Comparison of ENCODE assay signal across 13 mouse cellular contexts in genomic region chr7:114648791-114649190, GRCm38 (mm10). TPM values are rescaled to one million over a fixed set of nuclear protein-coding genes. Genes with fewer than 3 reads are reported as not detected.
DNase-seq lines count a peak whose midpoint lies in the region; ATAC-seq and TF ChIP-seq lines count a peak whose summit lies in the region.
"Had no signal": no experiment of that assay in that cellular context is flagged by ENCODE, and none has a peak within 500 bp of the region (broad histone marks: within the 10 kb centered on the region; RNA-seq: fewer than 3 reads in every experiment).

No protein-coding gene starts in this region.

- DNase-seq in hindbrain, postnatal 0 days (ENCODE audit: low spot score), result peak; percentile 10
- no peak for DNase-seq in hindbrain, embryonic 14.5 days (ENCODE audit: low spot score)
- DNase-seq in midbrain, postnatal 0 days (ENCODE audit: low spot score), result peak; percentile 18
- no peak for DNase-seq in midbrain, embryonic 11.5 days (ENCODE audit: low spot score, missing footprints)
- DNase-seq in embryo, embryonic 11 days, result peak; percentile 22
- DNase-seq in splenic B cell, adult 2 months (ENCODE audit: low read depth, low spot score), result peak; percentile 35
- no peak for DNase-seq in urinary bladder, postnatal 36 days (ENCODE audit: low spot score in 2 of 2)
- no peak for DNase-seq in forebrain, postnatal 0 days
- DNase-seq: cerebellum, adult 9-10 months; right cerebral cortex, adult 18-20 months had no signal

- no peaks in the 10 kb centered on the region for H3K27me3 ChIP-seq in hindbrain, postnatal 0 days (ENCODE audit: insufficient read depth, low read length)
- H3K27me3 ChIP-seq in hindbrain, embryonic 14.5 days (ENCODE audit: control insufficient read depth, insufficient read depth, low read length), result no peaks in the 10 kb centered on the region
- H3K27me3 ChIP-seq in midbrain, postnatal 0 days (ENCODE audit: insufficient read depth, low read length), result no peaks in the 10 kb centered on the region
- H3K27me3 ChIP-seq in midbrain, embryonic 11.5 days (ENCODE audit: control insufficient read depth, insufficient read depth, low read length), result no peaks in the 10 kb centered on the region
- H3K27me3 ChIP-seq in splenic B cell, adult 2 months (ENCODE audit: control insufficient read depth, insufficient read depth, low read length, poor library complexity, severe bottlenecking), result no peaks in the 10 kb centered on the region
- H3K27me3 ChIP-seq in forebrain, postnatal 0 days (ENCODE audit: insufficient read depth, low read length), result no peaks in the 10 kb centered on the region
- H3K27me3 ChIP-seq: heart, embryonic 12.5 days; megakaryocyte, embryonic 14.5 days had no signal

- WGBS in hindbrain, postnatal 0 days, result 52% methylated on average over 3 of the region's 3 CpGs
- WGBS in hindbrain, embryonic 14.5 days, result 52% methylated on average over 3 of the region's 3 CpGs
- WGBS in midbrain, postnatal 0 days, result 48% methylated on average over 3 of the region's 3 CpGs
- WGBS in midbrain, embryonic 11.5 days, result 57% methylated on average over 3 of the region's 3 CpGs
- 65% methylated on average over 3 of the region's 3 CpGs for WGBS in forebrain, postnatal 0 days

- no peak overlapping the region for H3K4me2 ChIP-seq in hindbrain, postnatal 0 days (ENCODE audit: low read depth, low read length)
- no peak overlapping the region for H3K4me2 ChIP-seq in hindbrain, embryonic 14.5 days (replicated peaks)
- H3K4me2 ChIP-seq in midbrain, postnatal 0 days (ENCODE audit: low read depth, low read length, poor library complexity, severe bottlenecking), result no peak overlapping the region
- H3K4me2 ChIP-seq in midbrain, embryonic 11.5 days, result no peak overlapping the region
- no peak overlapping the region for H3K4me2 ChIP-seq in forebrain, postnatal 0 days (ENCODE audit: low read depth)
- H3K4me2 ChIP-seq: heart, embryonic 12.5 days had no signal

- no peaks in the 10 kb centered on the region for H3K36me3 ChIP-seq in hindbrain, postnatal 0 days (ENCODE audit: insufficient read depth, low read length)
- no peaks in the 10 kb centered on the region for H3K36me3 ChIP-seq in hindbrain, embryonic 14.5 days (replicated peaks; ENCODE audit: control insufficient read depth, insufficient read depth)
- H3K36me3 ChIP-seq in midbrain, postnatal 0 days (ENCODE audit: insufficient read depth, low read length), result no peaks in the 10 kb centered on the region
- no peaks in the 10 kb centered on the region for H3K36me3 ChIP-seq in midbrain, embryonic 11.5 days (ENCODE audit: control insufficient read depth, insufficient read depth, low read length)
- H3K36me3 ChIP-seq in splenic B cell, adult 2 months (ENCODE audit: control insufficient read depth, insufficient read depth, low read length, poor library complexity, severe bottlenecking), result no peaks in the 10 kb centered on the region
- H3K36me3 ChIP-seq in forebrain, postnatal 0 days (ENCODE audit: insufficient read depth), result no peaks in the 10 kb centered on the region
- H3K36me3 ChIP-seq: heart, embryonic 12.5 days; hindbrain, embryonic 10.5 days had no signal

- H3K27ac ChIP-seq in hindbrain, postnatal 0 days, result no peak overlapping the region
- no peak overlapping the region for H3K27ac ChIP-seq in hindbrain, embryonic 14.5 days
- no peak overlapping the region for H3K27ac ChIP-seq in midbrain, postnatal 0 days (ENCODE audit: low read depth, low read length)
- H3K27ac ChIP-seq in midbrain, embryonic 11.5 days (ENCODE audit: low read depth, low read length), result no peak overlapping the region
- no peak overlapping the region for H3K27ac ChIP-seq in forebrain, postnatal 0 days (ENCODE audit: low read depth, low read length)
- H3K27ac ChIP-seq: hindbrain, embryonic 10.5 days had no signal

- no peak overlapping the region for H3K9ac ChIP-seq in hindbrain, postnatal 0 days (replicated peaks; ENCODE audit: low read length)
- H3K9ac ChIP-seq in hindbrain, embryonic 14.5 days, result no peak overlapping the region
- H3K9ac ChIP-seq in midbrain, postnatal 0 days (replicated peaks; ENCODE audit: low read length, poor library complexity, severe bottlenecking), result no peak overlapping the region
- H3K9ac ChIP-seq in midbrain, embryonic 11.5 days (ENCODE audit: low read length), result no peak overlapping the region
- no peak overlapping the region for H3K9ac ChIP-seq in forebrain, postnatal 0 days
- H3K9ac ChIP-seq: heart, embryonic 12.5 days had no signal

- no peaks in the 10 kb centered on the region for H3K4me1 ChIP-seq in hindbrain, postnatal 0 days (ENCODE audit: insufficient read depth, low read length)
- H3K4me1 ChIP-seq in hindbrain, embryonic 14.5 days (replicated peaks; ENCODE audit: control insufficient read depth, insufficient read depth, low read length), result no peaks in the 10 kb centered on the region
- H3K4me1 ChIP-seq in midbrain, postnatal 0 days (ENCODE audit: insufficient read depth, low read length), result no peaks in the 10 kb centered on the region
- H3K4me1 ChIP-seq in midbrain, embryonic 11.5 days (ENCODE audit: control insufficient read depth, insufficient read depth, low read length), result no peaks in the 10 kb centered on the region
- no peaks in the 10 kb centered on the region for H3K4me1 ChIP-seq in forebrain, postnatal 0 days (ENCODE audit: insufficient read depth)
- H3K4me1 ChIP-seq: hindbrain, embryonic 10.5 days had no signal

- H3K9me3 ChIP-seq in hindbrain, postnatal 0 days (ENCODE audit: low read length), result no peaks in the 10 kb centered on the region
- no peaks in the 10 kb centered on the region for H3K9me3 ChIP-seq in hindbrain, embryonic 14.5 days (ENCODE audit: control insufficient read depth, low read length)
- no peaks in the 10 kb centered on the region for H3K9me3 ChIP-seq in midbrain, postnatal 0 days (ENCODE audit: low read length)
- no peaks in the 10 kb centered on the region for H3K9me3 ChIP-seq in midbrain, embryonic 11.5 days (ENCODE audit: control insufficient read depth, low read length)
- H3K9me3 ChIP-seq in forebrain, postnatal 0 days (ENCODE audit: low read length), result no peaks in the 10 kb centered on the region
- H3K9me3 ChIP-seq: heart, embryonic 12.5 days; hindbrain, embryonic 10.5 days; megakaryocyte, embryonic 14.5 days had no signal

- H3K4me3 ChIP-seq in hindbrain, postnatal 0 days (ENCODE audit: low read length), result no peak overlapping the region
- H3K4me3 ChIP-seq in hindbrain, embryonic 14.5 days (replicated peaks; ENCODE audit: low read length), result no peak overlapping the region
- no peak overlapping the region for H3K4me3 ChIP-seq in midbrain, postnatal 0 days (ENCODE audit: low read depth, low read length)
- no peak overlapping the region for H3K4me3 ChIP-seq in midbrain, embryonic 11.5 days (ENCODE audit: low read depth, low read length)
- no peak overlapping the region for H3K4me3 ChIP-seq in forebrain, postnatal 0 days (ENCODE audit: low read depth, low read length)
- H3K4me3 ChIP-seq: heart, embryonic 12.5 days; hindbrain, embryonic 10.5 days; megakaryocyte, embryonic 14.5 days had no signal

- ATAC-seq in hindbrain, postnatal 0 days, result no peak
- ATAC-seq in hindbrain, embryonic 14.5 days (ENCODE audit: low FRiP score), result no peak
- ATAC-seq in midbrain, postnatal 0 days (ENCODE audit: low FRiP score), result no peak
- no peak for ATAC-seq in midbrain, embryonic 11.5 days (ENCODE audit: low FRiP score)
- ATAC-seq in forebrain, postnatal 0 days, result no peak

- peak; percentile 28 for TF ChIP-seq CTCF in hindbrain, postnatal 0 days (IDR thresholded peaks at IDR 0.05; ENCODE audit: low read depth)
- peak; percentile 26; the same call in 1 of the 2 replicates for TF ChIP-seq CTCF in midbrain, postnatal 0 days (IDR thresholded peaks at IDR 0.05)
- no peak for TF ChIP-seq CTCF in forebrain, postnatal 0 days (IDR thresholded peaks at IDR 0.05; ENCODE audit: low read depth)

RNA-seq across cellular contexts. Expression of gene Calca, which starts 12.6 kb away (rescaled TPM):
- 27.4 and 52.9 TPM in 2 replicates for total RNA-seq in hindbrain, postnatal 0 days (2014; rRNA removed)
- polyA plus RNA-seq in hindbrain, postnatal 0 days (2015; fragmentation: Nextera tagmentation; extraction: Ambion mirVana), result 38.5 and 44.6 TPM in 2 replicates
- polyA plus RNA-seq in hindbrain, embryonic 14.5 days (2014; fragmentation: Nextera tagmentation; extraction: Ambion mirVana), result 23.1 and 28.3 TPM in 2 replicates
- 9.6 and 11.5 TPM in 2 replicates for total RNA-seq in midbrain, postnatal 0 days (2014; rRNA removed)
- 7.2 and 12.0 TPM in 2 replicates for polyA plus RNA-seq in midbrain, postnatal 0 days (2015; fragmentation: Nextera tagmentation; extraction: Ambion mirVana)
- polyA plus RNA-seq in midbrain, embryonic 11.5 days (2014; fragmentation: Nextera tagmentation; extraction: Ambion mirVana), result 11.9 and 16.9 TPM in 2 replicates
- total RNA-seq in forebrain, postnatal 0 days (2014; rRNA removed), result 4.7 and 8.0 TPM in 2 replicates
- 3.0 and 4.0 TPM in 2 replicates for polyA plus RNA-seq in forebrain, postnatal 0 days (2015; fragmentation: Nextera tagmentation; extraction: Ambion mirVana)

Comparison
In these comparisons a context has a peak if more than half of its experiments do, and no peak if none do; other contexts are left out.
1. DNase-seq: peak in hindbrain, postnatal 0 days (single experiment), midbrain, postnatal 0 days (single experiment), embryo, embryonic 11 days (single experiment) and splenic B cell, adult 2 months (single experiment); none in hindbrain, embryonic 14.5 days (single experiment), midbrain, embryonic 11.5 days (single experiment), urinary bladder, postnatal 36 days (0 of 2) and forebrain, postnatal 0 days (single experiment).